Mouse (Mus musculus): ENCODE results near the gene Fblim1. TPM values are rescaled to one million over a fixed set of nuclear protein-coding genes. Genes with fewer than 3 reads are reported as not detected.

Fblim1 gene
- polyA plus RNA-seq, 1 experiment from 2014 or later, result 34.2 TPM

- DNase-seq (no peak), ATAC-seq (ENCODE audit: low FRiP score, low TSS enrichment) (no peak)
- Histone ChIP-seq H3K9me3 (ENCODE audit: control insufficient read depth, low read length) (no peaks in the 10 kb centered on the region), H3K9ac (replicated peaks; ENCODE audit: low read length) (peak overlapping the region; percentile 89), H3K36me3 (ENCODE audit: control insufficient read depth, insufficient read depth, low read length) (no peaks in the 10 kb centered on the region), H3K27ac (replicated peaks; ENCODE audit: low read depth, low read length) (peak overlapping the region; percentile 95), H3K4me2 (ENCODE audit: low read length) (peak overlapping the region; percentile 87), H3K4me3 (replicated peaks; ENCODE audit: low read depth, low read length) (peak overlapping the region; percentile 89), H3K27me3 (ENCODE audit: control insufficient read depth, insufficient read depth, low read length) (no peaks in the 10 kb centered on the region), H3K4me1 (ENCODE audit: control insufficient read depth, insufficient read depth, low read length) (peaks cover 18% of the 10 kb centered on the region)
- WGBS, result 51% methylated on average over 12 of the region's 12 CpGs
Observed at GRCm38 (mm10) chr4:141539213-141539767, 66.6 kb downstream of the Fblim1 start.

GRCm38 (mm10) chr4:141538408-141539212 lies 67.3 kb downstream of the Fblim1 start, which contains the start of gene Spen:
TSS of gene Spen (minus strand) at chr4:141538597.
- Histone ChIP-seq H3K9ac (replicated peaks; ENCODE audit: low read length) (peak within 1 kb of the TSS; percentile 89), H3K36me3 (ENCODE audit: control insufficient read depth, insufficient read depth, low read length) (no peaks in the 10 kb centered on the region), H3K27ac (replicated peaks; ENCODE audit: low read depth, low read length) (peak within 1 kb of the TSS; percentile 95), H3K4me2 (ENCODE audit: low read length) (peak within 1 kb of the TSS; percentile 87), H3K27me3 (ENCODE audit: control insufficient read depth, insufficient read depth, low read length) (no peaks in the 10 kb centered on the region), H3K4me3 (replicated peaks; ENCODE audit: low read depth, low read length) (peak within 1 kb of the TSS; percentile 89), H3K9me3 (ENCODE audit: control insufficient read depth, low read length) (no peaks in the 10 kb centered on the region), H3K4me1 (ENCODE audit: control insufficient read depth, insufficient read depth, low read length) (peaks cover 25% of the 10 kb centered on the region)
- under 1% methylated on average over 79 of the region's 88 CpGs for WGBS
- DNase-seq (peak; percentile 99), ATAC-seq (ENCODE audit: low FRiP score, low TSS enrichment) (peak; percentile 84)

GRCm38 (mm10) chr4:141537706-141538407 lies 68.0 kb downstream of the Fblim1 start:
- Histone ChIP-seq H3K27ac (replicated peaks; ENCODE audit: low read depth, low read length) (peak overlapping the region; percentile 95), H3K36me3 (ENCODE audit: control insufficient read depth, insufficient read depth, low read length) (no peaks in the 10 kb centered on the region), H3K4me1 (ENCODE audit: control insufficient read depth, insufficient read depth, low read length) (peaks cover 31% of the 10 kb centered on the region), H3K4me3 (replicated peaks; ENCODE audit: low read depth, low read length) (peak overlapping the region; percentile 89), H3K9me3 (ENCODE audit: control insufficient read depth, low read length) (no peaks in the 10 kb centered on the region), H3K4me2 (ENCODE audit: low read length) (peak overlapping the region; percentile 87), H3K27me3 (ENCODE audit: control insufficient read depth, insufficient read depth, low read length) (no peaks in the 10 kb centered on the region), H3K9ac (replicated peaks; ENCODE audit: low read length) (peak overlapping the region; percentile 89)
- WGBS, result under 1% methylated on average over 97 of the region's 101 CpGs
- DNase-seq (peak; percentile 58), ATAC-seq (ENCODE audit: low FRiP score, low TSS enrichment) (peak; percentile 12; the same call in 1 of the 2 replicates)

GRCm38 (mm10) chr4:141537226-141537610 lies 68.7 kb downstream of the Fblim1 start:
- peaks cover 31% of the 10 kb centered on the region for H3K4me1 ChIP-seq (ENCODE audit: control insufficient read depth, insufficient read depth, low read length)
- no peak for DNase-seq
- H3K36me3 ChIP-seq (ENCODE audit: control insufficient read depth, insufficient read depth, low read length), result no peaks in the 10 kb centered on the region
- H3K4me3 ChIP-seq (replicated peaks; ENCODE audit: low read depth, low read length), result peak overlapping the region; percentile 89
- no peak for ATAC-seq (ENCODE audit: low FRiP score, low TSS enrichment)
- WGBS, result 0% methylated on average over 14 of the region's 14 CpGs
- peak overlapping the region; percentile 87 for H3K4me2 ChIP-seq (ENCODE audit: low read length)
- H3K27me3 ChIP-seq (ENCODE audit: control insufficient read depth, insufficient read depth, low read length), result no peaks in the 10 kb centered on the region
- peak overlapping the region; percentile 95 for H3K27ac ChIP-seq (replicated peaks; ENCODE audit: low read depth, low read length)
- no peaks in the 10 kb centered on the region for H3K9me3 ChIP-seq (ENCODE audit: control insufficient read depth, low read length)
- peak overlapping the region; percentile 89 for H3K9ac ChIP-seq (replicated peaks; ENCODE audit: low read length)

- under 1% methylated on average over 61 of the region's 61 CpGs for WGBS
- H3K27ac ChIP-seq (replicated peaks; ENCODE audit: low read depth, low read length), result peak overlapping the region; percentile 95
- peak overlapping the region; percentile 89 for H3K9ac ChIP-seq (replicated peaks; ENCODE audit: low read length)
- peak; percentile 55 for ATAC-seq (ENCODE audit: low FRiP score, low TSS enrichment)
- H3K27me3 ChIP-seq (ENCODE audit: control insufficient read depth, insufficient read depth, low read length), result no peaks in the 10 kb centered on the region
- DNase-seq, result peak; percentile 89
- peak overlapping the region; percentile 87 for H3K4me2 ChIP-seq (ENCODE audit: low read length)
- no peaks in the 10 kb centered on the region for H3K9me3 ChIP-seq (ENCODE audit: control insufficient read depth, low read length)
- H3K36me3 ChIP-seq (ENCODE audit: control insufficient read depth, insufficient read depth, low read length), result no peaks in the 10 kb centered on the region
- peak overlapping the region; percentile 89 for H3K4me3 ChIP-seq (replicated peaks; ENCODE audit: low read depth, low read length)
- H3K4me1 ChIP-seq (ENCODE audit: control insufficient read depth, insufficient read depth, low read length), result peaks cover 27% of the 10 kb centered on the region
Observed at GRCm38 (mm10) chr4:141536291-141537225, 69.3 kb downstream of the Fblim1 start.

- Histone ChIP-seq H3K9ac (replicated peaks; ENCODE audit: low read length) (peak overlapping the region; percentile 89), H3K36me3 (ENCODE audit: control insufficient read depth, insufficient read depth, low read length) (no peaks in the 10 kb centered on the region; the same call in 1 of the 2 replicates), H3K27ac (replicated peaks; ENCODE audit: low read depth, low read length) (peak overlapping the region; percentile 95), H3K9me3 (ENCODE audit: control insufficient read depth, low read length) (no peaks in the 10 kb centered on the region), H3K27me3 (ENCODE audit: control insufficient read depth, insufficient read depth, low read length) (no peaks in the 10 kb centered on the region), H3K4me3 (replicated peaks; ENCODE audit: low read depth, low read length) (peak overlapping the region; percentile 89), H3K4me1 (ENCODE audit: control insufficient read depth, insufficient read depth, low read length) (peaks cover 27% of the 10 kb centered on the region), H3K4me2 (ENCODE audit: low read length) (peak overlapping the region; percentile 87)
- ATAC-seq (ENCODE audit: low FRiP score, low TSS enrichment) (peak; percentile 51), DNase-seq (peak; percentile 83)
- 3% methylated on average over 10 of the region's 11 CpGs for WGBS
Observed at GRCm38 (mm10) chr4:141534947-141535680, 70.8 kb downstream of the Fblim1 start.

- DNase-seq (no peak), ATAC-seq (ENCODE audit: low FRiP score, low TSS enrichment) (no peak)
- Histone ChIP-seq H3K9ac (replicated peaks; ENCODE audit: low read length) (no peak overlapping the region), H3K4me1 (ENCODE audit: control insufficient read depth, insufficient read depth, low read length) (peaks cover 20% of the 10 kb centered on the region), H3K4me3 (replicated peaks; ENCODE audit: low read depth, low read length) (no peak overlapping the region), H3K36me3 (ENCODE audit: control insufficient read depth, insufficient read depth, low read length) (no peaks in the 10 kb centered on the region; the same call in 1 of the 2 replicates), H3K9me3 (ENCODE audit: control insufficient read depth, low read length) (no peaks in the 10 kb centered on the region), H3K27me3 (ENCODE audit: control insufficient read depth, insufficient read depth, low read length) (no peaks in the 10 kb centered on the region), H3K27ac (replicated peaks; ENCODE audit: low read depth, low read length) (no peak overlapping the region), H3K4me2 (ENCODE audit: low read length) (no peak overlapping the region)
- whole genome bisulfite sequencing, result 79% methylated on average over 15 of the region's 15 CpGs
Observed at GRCm38 (mm10) chr4:141530979-141531378, 74.9 kb downstream of the Fblim1 start.
